Mouse (Mus musculus): Measurements from ENCODE around the gene Fmo2. TPM values are rescaled to one million over a fixed set of nuclear protein-coding genes. Genes with fewer than 3 reads are reported as not detected.

Gene Fmo2
- polyA plus RNA-seq, 1 experiment from 2014 or later: not detected

GRCm38 (mm10) chr1:162875091-162875490 is 23.4 kb downstream of the Fmo2 start:
- Histone ChIP-seq H3K9me3 (ENCODE audit: control insufficient read depth, low read length) (no peaks in the 10 kb centered on the region), H3K27me3 (ENCODE audit: control insufficient read depth, insufficient read depth, low read length) (no peaks in the 10 kb centered on the region), H3K9ac (replicated peaks; ENCODE audit: low read depth, low read length) (no peak overlapping the region), H3K4me1 (ENCODE audit: control insufficient read depth, insufficient read depth, low read length) (no peaks in the 10 kb centered on the region), H3K4me3 (ENCODE audit: low read depth, low read length) (no peak overlapping the region), H3K27ac (ENCODE audit: low read depth, low read length) (no peak overlapping the region), H3K36me3 (ENCODE audit: control insufficient read depth, insufficient read depth, low read length) (no peaks in the 10 kb centered on the region), H3K4me2 (ENCODE audit: low read depth, low read length) (no peak overlapping the region)
- no peak for ATAC-seq (ENCODE audit: low read depth)
- WGBS: 85% methylated on average over 3 of the region's 3 CpGs

GRCm38 (mm10) chr1:162871701-162872311 is 26.7 kb downstream of the Fmo2 start:
- Histone ChIP-seq H3K9me3 (ENCODE audit: control insufficient read depth, low read length) (no peaks in the 10 kb centered on the region), H3K4me3 (ENCODE audit: low read depth, low read length) (no peak overlapping the region), H3K27me3 (ENCODE audit: control insufficient read depth, insufficient read depth, low read length) (no peaks in the 10 kb centered on the region), H3K9ac (replicated peaks; ENCODE audit: low read depth, low read length) (no peak overlapping the region), H3K36me3 (ENCODE audit: control insufficient read depth, insufficient read depth, low read length) (no peaks in the 10 kb centered on the region), H3K4me2 (ENCODE audit: low read depth, low read length) (no peak overlapping the region), H3K4me1 (ENCODE audit: control insufficient read depth, insufficient read depth, low read length) (no peaks in the 10 kb centered on the region), H3K27ac (ENCODE audit: low read depth, low read length) (no peak overlapping the region)
- 64% methylated on average over 9 of the region's 9 CpGs for WGBS
- peak; percentile 31; the same call in 1 of the 2 replicates for ATAC-seq (ENCODE audit: low read depth)

- Histone ChIP-seq H3K36me3 (ENCODE audit: control insufficient read depth, insufficient read depth, low read length) (no peaks in the 10 kb centered on the region), H3K4me1 (ENCODE audit: control insufficient read depth, insufficient read depth, low read length) (no peaks in the 10 kb centered on the region), H3K4me3 (ENCODE audit: low read depth, low read length) (no peak overlapping the region), H3K4me2 (ENCODE audit: low read depth, low read length) (no peak overlapping the region), H3K9ac (replicated peaks; ENCODE audit: low read depth, low read length) (no peak overlapping the region), H3K9me3 (ENCODE audit: control insufficient read depth, low read length) (no peaks in the 10 kb centered on the region), H3K27ac (ENCODE audit: low read depth, low read length) (no peak overlapping the region), H3K27me3 (ENCODE audit: control insufficient read depth, insufficient read depth, low read length) (no peaks in the 10 kb centered on the region)
- ATAC-seq (ENCODE audit: low read depth): no peak
- 83% methylated on average over 7 of the region's 7 CpGs for WGBS
Measured at GRCm38 (mm10) chr1:162870978-162871377, 27.5 kb downstream of the Fmo2 start.

- Histone ChIP-seq H3K27me3 (ENCODE audit: control insufficient read depth, insufficient read depth, low read length) (no peaks in the 10 kb centered on the region), H3K27ac (ENCODE audit: low read depth, low read length) (no peak overlapping the region), H3K4me1 (ENCODE audit: control insufficient read depth, insufficient read depth, low read length) (no peaks in the 10 kb centered on the region), H3K4me3 (ENCODE audit: low read depth, low read length) (no peak overlapping the region), H3K9me3 (ENCODE audit: control insufficient read depth, low read length) (no peaks in the 10 kb centered on the region), H3K4me2 (ENCODE audit: low read depth, low read length) (no peak overlapping the region), H3K9ac (replicated peaks; ENCODE audit: low read depth, low read length) (no peak overlapping the region), H3K36me3 (ENCODE audit: control insufficient read depth, insufficient read depth, low read length) (no peaks in the 10 kb centered on the region)
- no peak for ATAC-seq (ENCODE audit: low read depth)
- WGBS: 84% methylated on average over 4 of the region's 4 CpGs
Measured at GRCm38 (mm10) chr1:162867396-162867795, 31.1 kb downstream of the Fmo2 start.

GRCm38 (mm10) chr1:162866280-162866681 is 32.2 kb downstream of the Fmo2 start, which contains the start of gene Fmo1:
TSS of gene Fmo1 (minus strand) at chr1:162866610.
- Histone ChIP-seq H3K9me3 (ENCODE audit: control insufficient read depth, low read length) (no peaks in the 10 kb centered on the region), H3K4me2 (ENCODE audit: low read depth, low read length) (no peak within 1 kb of the TSS), H3K27ac (ENCODE audit: low read depth, low read length) (no peak within 1 kb of the TSS), H3K36me3 (ENCODE audit: control insufficient read depth, insufficient read depth, low read length) (no peaks in the 10 kb centered on the region), H3K9ac (replicated peaks; ENCODE audit: low read depth, low read length) (no peak within 1 kb of the TSS), H3K27me3 (ENCODE audit: control insufficient read depth, insufficient read depth, low read length) (no peaks in the 10 kb centered on the region), H3K4me1 (ENCODE audit: control insufficient read depth, insufficient read depth, low read length) (no peaks in the 10 kb centered on the region), H3K4me3 (ENCODE audit: low read depth, low read length) (no peak within 1 kb of the TSS)
- 33% methylated on average over 7 of the region's 7 CpGs for WGBS
- ATAC-seq (ENCODE audit: low read depth): no peak

GRCm38 (mm10) chr1:162865493-162865830 is 33.1 kb downstream of the Fmo2 start:
- ATAC-seq (ENCODE audit: low read depth): no peak
- WGBS: 77% methylated on average over 3 of the region's 3 CpGs
- no peaks in the 10 kb centered on the region for H3K9me3 ChIP-seq (ENCODE audit: control insufficient read depth, low read length)

GRCm38 (mm10) chr1:162864816-162865492 is 33.6 kb downstream of the Fmo2 start:
- Histone ChIP-seq H3K27ac (ENCODE audit: low read depth, low read length) (no peak overlapping the region), H3K4me3 (ENCODE audit: low read depth, low read length) (no peak overlapping the region), H3K9ac (replicated peaks; ENCODE audit: low read depth, low read length) (no peak overlapping the region), H3K27me3 (ENCODE audit: control insufficient read depth, insufficient read depth, low read length) (no peaks in the 10 kb centered on the region), H3K4me1 (ENCODE audit: control insufficient read depth, insufficient read depth, low read length) (no peaks in the 10 kb centered on the region), H3K4me2 (ENCODE audit: low read depth, low read length) (no peak overlapping the region), H3K9me3 (ENCODE audit: control insufficient read depth, low read length) (no peaks in the 10 kb centered on the region), H3K36me3 (ENCODE audit: control insufficient read depth, insufficient read depth, low read length) (no peaks in the 10 kb centered on the region)
- no peak for ATAC-seq (ENCODE audit: low read depth)
- WGBS: 87% methylated on average over 8 of the region's 8 CpGs

More at GRCm38 (mm10) chr1:162865493-162865830, 33.1 kb downstream of the Fmo2 start:
- H3K4me1 ChIP-seq (ENCODE audit: control insufficient read depth, insufficient read depth, low read length): no peaks in the 10 kb centered on the region
- H3K36me3 ChIP-seq (ENCODE audit: control insufficient read depth, insufficient read depth, low read length): no peaks in the 10 kb centered on the region
- no peaks in the 10 kb centered on the region for H3K27me3 ChIP-seq (ENCODE audit: control insufficient read depth, insufficient read depth, low read length)
- H3K27ac ChIP-seq (ENCODE audit: low read depth, low read length): no peak overlapping the region
- no peak overlapping the region for H3K4me3 ChIP-seq (ENCODE audit: low read depth, low read length)
- no peak overlapping the region for H3K9ac ChIP-seq (replicated peaks; ENCODE audit: low read depth, low read length)
- H3K4me2 ChIP-seq (ENCODE audit: low read depth, low read length): no peak overlapping the region

GRCm38 (mm10) chr1:162864279-162864678 is 34.2 kb downstream of the Fmo2 start:
- Histone ChIP-seq H3K4me3 (ENCODE audit: low read depth, low read length) (no peak overlapping the region), H3K9ac (replicated peaks; ENCODE audit: low read depth, low read length) (no peak overlapping the region), H3K36me3 (ENCODE audit: control insufficient read depth, insufficient read depth, low read length) (no peaks in the 10 kb centered on the region), H3K9me3 (ENCODE audit: control insufficient read depth, low read length) (no peaks in the 10 kb centered on the region), H3K4me1 (ENCODE audit: control insufficient read depth, insufficient read depth, low read length) (no peaks in the 10 kb centered on the region), H3K27me3 (ENCODE audit: control insufficient read depth, insufficient read depth, low read length) (no peaks in the 10 kb centered on the region), H3K27ac (ENCODE audit: low read depth, low read length) (no peak overlapping the region), H3K4me2 (ENCODE audit: low read depth, low read length) (no peak overlapping the region)
- 94% methylated on average over 5 of the region's 5 CpGs for WGBS
- no peak for ATAC-seq (ENCODE audit: low read depth)

- 93% methylated on average over 3 of the region's 3 CpGs for WGBS
- no peaks in the 10 kb centered on the region for H3K4me1 ChIP-seq (ENCODE audit: control insufficient read depth, insufficient read depth, low read length)
- H3K36me3 ChIP-seq (ENCODE audit: control insufficient read depth, insufficient read depth, low read length): no peaks in the 10 kb centered on the region
- H3K27me3 ChIP-seq (ENCODE audit: control insufficient read depth, insufficient read depth, low read length): no peaks in the 10 kb centered on the region
- no peak overlapping the region for H3K4me3 ChIP-seq (ENCODE audit: low read depth, low read length)
- no peak for ATAC-seq (ENCODE audit: low read depth)
- H3K9ac ChIP-seq (replicated peaks; ENCODE audit: low read depth, low read length): no peak overlapping the region
- H3K27ac ChIP-seq (ENCODE audit: low read depth, low read length): no peak overlapping the region
- no peak overlapping the region for H3K4me2 ChIP-seq (ENCODE audit: low read depth, low read length)
- no peaks in the 10 kb centered on the region for H3K9me3 ChIP-seq (ENCODE audit: control insufficient read depth, low read length)
Measured at GRCm38 (mm10) chr1:162863579-162863978, 34.9 kb downstream of the Fmo2 start.
